Mouse (Mus musculus): ENCODE data around the gene Ntng1. TPM values are rescaled to one million over a fixed set of nuclear protein-coding genes. Genes with fewer than 3 reads are reported as not detected.

Ntng1 gene
- polyA plus RNA-seq, 3 experiments from 2014 or later, result 0.16 TPM; not detected in 2

DNA sequence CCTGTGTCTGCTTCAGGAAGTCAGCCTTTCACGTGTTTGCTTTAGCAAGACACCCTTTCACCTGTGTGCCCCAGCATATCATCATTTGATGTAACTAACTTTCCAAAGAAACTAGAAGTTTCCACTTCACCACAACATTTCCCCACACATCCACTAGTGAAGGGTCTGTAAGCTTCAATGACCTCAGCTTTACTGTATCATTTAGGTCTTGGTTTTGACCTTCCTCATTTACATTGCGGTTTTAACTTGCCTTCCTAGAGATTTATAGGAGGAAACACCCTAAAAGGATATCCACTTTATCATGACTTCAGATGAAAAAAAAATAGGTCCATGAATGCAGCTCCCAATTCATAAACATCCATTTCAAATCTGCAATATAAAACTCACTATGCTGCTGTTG is 89.7 kb downstream of the Ntng1 start:
- ATAC-seq, result no peak

- ATAC-seq, result no peak
Measured at GRCm38 (mm10) chr3:110048152-110048551, 95.7 kb downstream of the Ntng1 start.

- ATAC-seq, result no peak
Measured at GRCm38 (mm10) chr3:110046750-110047149, 97.1 kb downstream of the Ntng1 start.

DNA sequence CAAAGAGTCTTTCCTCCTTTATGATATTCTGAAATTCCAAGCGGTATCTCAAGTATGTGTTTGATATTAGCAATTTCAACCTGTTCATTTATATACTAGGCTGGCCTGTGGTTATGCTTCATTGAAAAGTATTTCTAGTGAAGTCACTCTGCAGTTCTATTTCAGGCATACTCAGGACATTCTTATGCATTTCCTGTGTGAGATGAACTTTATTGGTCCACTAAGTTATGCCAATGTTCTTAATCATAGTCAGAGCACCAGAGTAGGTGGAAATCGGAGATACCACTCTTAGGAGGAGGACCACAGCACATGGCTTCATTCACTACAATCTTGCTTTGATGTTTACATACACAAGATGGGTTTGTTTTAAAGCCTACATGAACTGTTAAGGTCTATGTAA is 99.6 kb downstream of the Ntng1 start:
- no peak for ATAC-seq

DNA sequence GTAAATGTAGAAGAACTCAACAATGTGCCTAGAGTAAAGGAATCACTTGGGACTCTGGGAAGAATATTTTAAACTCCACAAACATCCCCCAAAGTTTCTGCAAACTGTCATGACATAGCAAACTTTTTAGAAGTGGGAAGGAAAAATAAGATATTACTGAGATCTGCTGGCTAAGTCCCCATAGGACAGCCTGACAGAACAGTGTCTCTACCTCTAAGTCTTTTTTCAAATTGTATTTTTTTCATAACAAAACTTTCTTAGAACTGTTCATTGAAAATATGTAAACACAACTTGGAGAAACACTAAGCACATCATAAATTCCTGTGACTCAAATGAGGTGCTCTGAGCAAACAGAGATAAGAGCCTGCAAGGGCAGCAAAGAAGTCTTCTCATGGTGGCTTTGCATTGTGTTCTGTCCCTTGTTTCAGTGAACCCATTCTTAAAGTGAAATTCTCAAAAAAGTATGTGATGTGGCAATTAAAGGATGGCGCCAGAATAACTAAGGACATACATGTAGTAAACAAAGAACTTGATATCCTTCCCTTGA is 100.1 kb downstream of the Ntng1 start:
- ATAC-seq, result no peak

DNA sequence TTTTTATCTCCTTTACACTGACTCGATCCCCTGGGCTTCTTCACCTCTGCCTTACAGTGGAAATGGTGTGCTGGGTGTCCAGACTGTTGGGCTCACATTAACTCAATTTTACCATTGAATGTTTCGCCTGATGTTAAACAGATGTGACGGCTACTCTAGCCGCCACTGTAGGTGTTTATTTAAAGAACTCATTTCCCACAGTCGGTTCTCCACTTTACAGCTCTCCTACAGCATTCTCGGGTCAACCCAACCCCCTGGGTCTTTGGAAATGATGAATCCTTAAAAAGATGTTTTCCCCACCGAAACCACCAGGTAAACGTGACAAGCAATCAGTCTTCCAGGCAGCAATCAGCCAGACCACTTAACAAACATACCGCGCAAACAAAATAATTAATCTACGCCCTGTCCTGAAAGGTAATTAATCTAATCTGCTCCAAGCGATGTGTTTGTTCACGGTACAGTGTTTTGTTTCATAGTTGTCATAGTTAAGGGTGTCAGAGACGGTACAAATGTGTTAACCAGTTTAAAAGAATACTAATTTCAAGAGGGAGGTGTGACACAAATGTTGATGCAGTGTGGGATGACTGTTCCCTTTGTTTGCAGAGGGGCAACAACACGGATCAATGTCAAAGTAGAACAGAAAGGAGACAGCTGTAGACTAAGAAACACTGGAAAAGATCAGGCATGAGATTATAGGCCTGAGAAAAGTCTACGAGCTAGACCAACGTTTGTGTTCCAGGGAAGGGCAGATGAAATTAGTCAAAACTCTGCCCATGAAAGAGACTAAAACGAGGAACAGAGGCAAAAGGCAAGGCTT is 120.8 kb downstream of the Ntng1 start:
- ATAC-seq, result no peak

- ATAC-seq, result no peak
Measured at GRCm38 (mm10) chr3:110010870-110011626, 132.8 kb downstream of the Ntng1 start.

- ATAC-seq, result no peak
Measured at GRCm38 (mm10) chr3:110010441-110010840, 133.4 kb downstream of the Ntng1 start.

GRCm38 (mm10) chr3:110000349-110000748 is 143.5 kb downstream of the Ntng1 start:
- no peak for ATAC-seq

GRCm38 (mm10) chr3:109995663-109996024 is 148.2 kb downstream of the Ntng1 start:
- no peak for ATAC-seq

- no peak for ATAC-seq
Measured at GRCm38 (mm10) chr3:109994978-109995662, 148.7 kb downstream of the Ntng1 start.

- ATAC-seq, result no peak
Measured at GRCm38 (mm10) chr3:109984086-109984485, 159.7 kb downstream of the Ntng1 start.

DNA sequence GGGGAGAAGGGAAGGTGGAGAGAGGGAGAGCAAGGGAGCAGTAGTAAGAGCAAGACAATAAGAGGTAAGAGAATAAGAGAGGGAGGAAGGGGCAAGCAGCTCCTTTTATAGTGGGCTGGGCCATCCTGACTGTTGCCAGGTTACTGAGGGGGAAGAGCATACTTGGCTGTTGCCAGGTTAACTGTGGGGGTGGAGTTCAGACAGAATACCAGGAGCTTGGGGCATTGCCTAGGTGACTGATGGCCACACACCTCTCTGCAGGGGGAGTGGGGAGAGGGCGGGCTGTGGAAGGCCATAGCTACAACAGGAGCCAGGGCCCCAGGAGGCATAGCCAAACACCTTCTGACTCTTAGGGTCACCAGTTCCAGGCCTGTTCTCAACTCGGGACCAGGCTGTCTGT is 166.2 kb downstream of the Ntng1 start:
- no peak for ATAC-seq

- ATAC-seq, result no peak
Measured at GRCm38 (mm10) chr3:109975106-109975505, 168.7 kb downstream of the Ntng1 start.

DNA sequence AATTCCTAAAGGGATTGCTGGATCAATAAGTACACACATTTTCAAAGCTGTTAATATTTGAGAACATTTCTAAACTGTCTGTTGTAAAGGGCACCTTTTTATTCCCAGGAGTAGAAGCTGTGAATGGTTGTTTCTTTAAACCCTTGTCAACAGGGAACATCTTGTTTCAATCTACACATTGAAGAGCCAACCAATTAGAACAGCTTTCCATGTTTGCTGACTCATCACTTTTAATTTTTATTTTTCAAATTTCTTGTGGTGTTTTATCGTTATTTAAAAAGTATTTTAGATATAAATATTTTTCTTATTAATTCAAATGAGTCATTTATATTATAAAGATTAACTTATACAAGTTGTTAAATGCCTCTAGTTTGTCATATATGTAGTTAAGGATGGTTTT is 172.3 kb downstream of the Ntng1 start:
- ATAC-seq, result no peak

GRCm38 (mm10) chr3:109970181-109970580 is 173.6 kb downstream of the Ntng1 start:
- no peak for ATAC-seq

- no peak for ATAC-seq
Measured at GRCm38 (mm10) chr3:109962631-109963030, 181.2 kb downstream of the Ntng1 start.

- ATAC-seq, result no peak
Measured at GRCm38 (mm10) chr3:109942960-109943359, 200.9 kb downstream of the Ntng1 start.

DNA sequence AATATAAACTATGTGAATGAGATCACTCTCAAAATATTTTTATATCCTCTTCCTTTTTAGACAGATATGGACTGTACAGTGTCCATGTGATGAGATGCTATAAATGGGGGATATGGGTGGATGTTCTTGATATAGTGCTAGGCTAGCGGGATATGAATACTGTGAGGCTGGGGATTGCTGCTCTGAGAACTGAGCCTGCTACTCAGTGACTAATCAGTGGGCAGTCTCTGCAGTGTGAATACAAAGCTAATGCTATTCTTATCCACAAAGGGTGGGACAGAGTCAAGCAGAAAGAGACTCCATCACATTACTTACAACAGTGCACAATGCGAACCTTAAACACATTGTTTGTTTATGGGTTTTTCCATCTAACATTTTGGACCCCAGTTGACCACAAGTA is 206.2 kb downstream of the Ntng1 start:
- ATAC-seq, result no peak

GRCm38 (mm10) chr3:109936275-109936674 is 207.5 kb downstream of the Ntng1 start:
- no peak for ATAC-seq

DNA sequence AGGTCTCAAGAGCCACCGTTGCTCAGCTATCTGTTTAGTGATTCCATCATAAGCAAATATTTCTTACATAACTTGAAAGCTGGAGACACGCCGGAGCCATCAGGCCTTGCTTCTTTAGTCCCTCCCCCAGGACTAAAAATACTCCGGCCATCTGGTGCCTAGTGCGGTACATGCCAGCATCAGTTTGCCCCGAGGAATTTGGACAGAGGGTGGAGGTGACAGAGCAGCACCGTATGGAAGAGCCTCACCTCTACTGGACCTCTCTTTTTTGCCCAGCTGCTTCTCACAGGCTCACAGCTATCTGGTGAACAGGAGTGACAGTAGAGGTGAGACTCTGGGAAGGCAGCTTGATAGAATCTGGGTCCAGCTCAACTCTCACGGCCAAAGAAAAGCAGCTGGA is 211.6 kb downstream of the Ntng1 start:
- no peak for ATAC-seq

- ATAC-seq, result no peak
Measured at GRCm38 (mm10) chr3:109931021-109931420, 212.8 kb downstream of the Ntng1 start.

GRCm38 (mm10) chr3:109923788-109924187 is 220.0 kb downstream of the Ntng1 start:
- no peak for ATAC-seq
